Mouse (Mus musculus): ENCODE data around the gene Ccr7. TPM values are rescaled to one million over a fixed set of nuclear protein-coding genes. Genes with fewer than 3 reads are reported as not detected.

The Ccr7 gene
- 1.5 and 1.7 TPM in 2 replicates for polyA plus RNA-seq (2012; rRNA removed)

DNA sequence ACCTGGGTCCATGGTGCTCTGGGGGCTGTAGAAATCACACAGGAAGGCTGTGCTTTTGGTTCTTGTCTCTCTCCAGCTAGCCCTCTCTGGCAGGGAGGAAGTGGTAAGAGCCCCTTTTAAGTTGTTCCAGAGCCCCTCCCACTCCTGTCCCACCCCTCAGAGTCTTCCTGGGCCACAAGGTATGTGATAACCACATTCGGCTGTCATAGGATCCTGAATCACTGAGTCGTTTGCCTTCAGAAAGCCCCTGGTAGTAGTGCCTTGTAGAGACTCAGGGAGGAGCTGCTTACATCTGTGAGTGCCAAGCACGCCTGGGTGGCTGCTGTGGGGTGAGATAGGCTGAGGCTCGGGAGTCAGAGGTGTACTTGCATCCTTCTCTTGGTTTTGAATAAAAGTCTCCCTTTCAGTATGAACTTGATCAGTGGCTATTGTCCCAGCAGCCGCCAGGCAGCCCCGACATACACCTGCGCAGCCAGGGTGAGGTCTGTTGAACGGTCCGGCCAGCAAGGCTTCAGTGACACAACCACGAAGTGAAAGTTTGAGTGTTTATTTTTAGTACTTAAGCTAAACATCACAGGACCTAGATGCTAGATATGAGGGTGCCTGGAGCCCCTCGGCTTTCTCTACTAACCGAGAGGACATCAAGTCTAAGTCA, at the start of gene Ccr7:
TSS of gene Ccr7 (minus strand) at position 91 of the 655 bp plus-strand sequence.

Other genes starting within 250 kb of the Ccr7 start
- 0.87 and 1.4 TPM in 2 replicates for gene Cdc6, start 247.3 kb downstream of the Ccr7 start, polyA plus RNA-seq (2012; rRNA removed)
- 51.4 and 54.5 TPM in 2 replicates for gene Rara, start 227.3 kb downstream of the Ccr7 start, polyA plus RNA-seq (2012; rRNA removed)
- gene Gjd3, start 172.1 kb downstream of the Ccr7 start, polyA plus RNA-seq (2012; rRNA removed), result 8.9 and 10.3 TPM in 2 replicates
- gene Top2a, start 130.9 kb downstream of the Ccr7 start, polyA plus RNA-seq (2012; rRNA removed), result 4.4 and 5.2 TPM in 2 replicates
- 537 and 612 TPM in 2 replicates for gene Igfbp4, start 113.8 kb downstream of the Ccr7 start, polyA plus RNA-seq (2012; rRNA removed)
- gene Tns4, start 65.8 kb downstream of the Ccr7 start, polyA plus RNA-seq (2012; rRNA removed), result 5.7 and 8.8 TPM in 2 replicates
- gene Smarce1, start 75.9 kb upstream of the Ccr7 start, polyA plus RNA-seq (2012; rRNA removed), result 21.4 and 22.0 TPM in 2 replicates
- 0.03 TPM in 1 of 2 replicates, not detected in the other for gene Krt222, start 89.0 kb upstream of the Ccr7 start, polyA plus RNA-seq (2012; rRNA removed)
- not detected in 2 replicates for gene Krt24, start 130.2 kb upstream of the Ccr7 start, polyA plus RNA-seq (2012; rRNA removed)
- gene Krt25, start 167.9 kb upstream of the Ccr7 start, polyA plus RNA-seq (2012; rRNA removed), result 0.15 TPM in 1 of 2 replicates, not detected in the other
- not detected in 2 replicates for gene Krt26, start 182.9 kb upstream of the Ccr7 start, polyA plus RNA-seq (2012; rRNA removed)
- gene Krt27, start 196.0 kb upstream of the Ccr7 start, polyA plus RNA-seq (2012; rRNA removed), result not detected in 2 replicates
- gene Krt28, start 219.8 kb upstream of the Ccr7 start, polyA plus RNA-seq (2012; rRNA removed), result 0.08 TPM in 1 of 2 replicates, not detected in the other
- 1.5 TPM in 2 replicates for gene Krt10, start 234.3 kb upstream of the Ccr7 start, polyA plus RNA-seq (2012; rRNA removed)